Mouse (Mus musculus): Measurements from ENCODE around the gene Mylk2.

Gene Mylk2

DNA sequence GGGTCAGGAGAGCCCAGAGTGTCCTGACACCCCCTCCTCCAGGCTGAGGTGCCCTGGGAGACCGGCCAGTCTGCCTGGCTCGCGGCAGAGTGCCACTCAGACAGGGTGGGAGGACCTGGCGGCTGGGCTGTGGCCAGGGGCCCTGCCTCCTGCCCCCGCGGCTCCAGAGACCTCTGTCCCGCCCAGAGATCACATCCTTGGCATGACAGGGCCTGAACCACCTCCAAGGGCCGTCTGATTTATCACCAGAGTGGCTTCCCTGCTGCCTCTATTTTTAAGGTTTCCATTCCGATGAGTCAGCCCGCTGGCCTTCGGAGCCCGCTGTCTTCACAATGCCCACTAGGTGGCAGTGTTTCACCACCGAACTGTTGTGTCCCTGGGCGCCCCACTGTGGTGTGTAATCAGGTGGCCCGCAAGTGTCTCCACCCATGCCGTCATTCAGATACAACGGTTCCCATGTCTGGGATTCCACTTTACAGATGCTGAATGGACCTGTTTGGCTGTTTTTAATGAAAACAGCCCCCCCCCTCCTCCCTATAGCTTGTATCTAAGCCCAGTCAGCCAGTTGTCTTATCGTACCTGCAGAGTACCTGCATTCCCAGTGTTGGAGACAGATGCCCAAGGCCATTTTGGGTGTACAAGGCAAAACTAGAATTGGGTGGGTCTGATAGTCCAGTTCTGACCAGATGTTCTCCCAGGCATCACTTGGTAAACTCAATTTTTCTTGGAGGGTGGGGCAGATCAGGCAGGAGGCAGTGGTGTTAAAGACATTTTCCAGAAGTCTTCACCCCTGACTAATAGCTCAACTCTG is 3.4 kb downstream of the Mylk2 start:
- DNase-seq (ENCODE audit: low spot score in 2 of 2) = peak; percentile 53 to 81

- no peak for DNase-seq (ENCODE audit: low spot score in 2 of 2)
Measured at GRCm38 (mm10) chr2:152915453-152915852, 4.3 kb downstream of the Mylk2 start.

DNA sequence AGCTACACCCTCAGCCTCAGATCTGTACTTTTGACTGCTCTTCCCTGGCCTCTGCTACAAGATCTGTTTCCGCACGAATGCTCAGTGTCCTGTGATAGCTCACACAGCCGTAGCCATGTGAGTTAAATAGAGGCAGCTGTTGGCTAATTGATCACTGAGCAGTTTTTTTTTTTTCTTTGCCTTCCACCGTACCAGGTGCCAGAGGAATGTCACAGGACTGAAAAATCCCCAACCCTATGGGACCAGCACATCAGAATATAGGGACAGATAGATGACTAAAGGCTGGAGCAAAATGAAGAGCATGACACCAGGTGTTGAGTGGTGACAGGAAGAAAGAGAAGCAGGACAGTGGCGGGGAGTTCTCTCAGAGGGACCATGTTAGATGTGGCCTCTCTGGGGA is 5.0 kb downstream of the Mylk2 start:
- no peak for DNase-seq (ENCODE audit: low spot score in 2 of 2)

DNA sequence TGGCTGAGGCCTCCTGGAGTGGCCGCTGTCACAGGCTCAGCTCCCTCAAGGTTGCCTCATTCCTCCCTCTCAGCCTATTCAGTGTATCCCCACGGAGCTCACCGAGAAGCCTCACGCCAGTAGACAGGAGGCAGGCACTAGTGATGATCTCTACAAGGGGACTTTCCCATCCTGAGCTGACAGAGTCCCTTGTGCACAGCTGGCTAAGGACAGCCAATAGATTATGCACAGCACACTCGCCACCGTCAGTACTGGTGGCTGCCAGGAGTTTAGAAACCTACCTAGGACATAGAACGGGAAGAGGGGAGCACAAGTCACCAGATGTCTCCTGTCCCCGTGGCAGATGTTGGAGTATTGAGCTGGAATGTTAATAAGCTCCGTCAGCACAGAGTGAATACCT is 6.5 kb downstream of the Mylk2 start:
- DNase-seq (ENCODE audit: low spot score in 2 of 2) = no peak

GRCm38 (mm10) chr2:152922376-152922775 is 11.2 kb downstream of the Mylk2 start:
- DNase-seq (ENCODE audit: low spot score in 2 of 2) = no peak

- DNase-seq (ENCODE audit: low spot score in 2 of 2) = no peak
Measured at GRCm38 (mm10) chr2:152923621-152924020, 12.5 kb downstream of the Mylk2 start.

GRCm38 (mm10) chr2:152924128-152924527 is 13.0 kb downstream of the Mylk2 start:
- no peak for DNase-seq (ENCODE audit: low spot score in 2 of 2)

DNA sequence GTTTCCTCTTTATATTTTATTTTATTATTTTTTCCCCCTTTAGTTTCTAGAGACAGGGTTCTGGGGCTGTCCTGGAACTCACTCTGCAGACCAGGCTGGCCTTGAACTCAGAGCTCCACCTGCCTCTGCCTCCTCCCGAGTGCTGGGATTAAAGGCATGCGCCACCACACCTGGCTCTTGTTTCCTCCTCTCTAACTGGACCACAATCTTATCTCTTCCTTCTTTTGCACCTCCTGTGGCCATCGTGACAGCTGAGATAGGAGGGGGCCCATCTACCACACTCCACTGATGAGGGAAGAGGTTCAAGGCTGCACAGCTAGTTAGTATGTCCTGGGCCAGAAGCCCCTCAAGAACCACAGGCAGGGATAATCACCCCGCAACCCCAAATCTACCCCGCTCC is 13.4 kb downstream of the Mylk2 start:
- no peak for DNase-seq (ENCODE audit: low spot score in 2 of 2)

- no peak for DNase-seq (ENCODE audit: low spot score in 2 of 2)
Measured at GRCm38 (mm10) chr2:152925189-152925872, 14.2 kb downstream of the Mylk2 start.

DNA sequence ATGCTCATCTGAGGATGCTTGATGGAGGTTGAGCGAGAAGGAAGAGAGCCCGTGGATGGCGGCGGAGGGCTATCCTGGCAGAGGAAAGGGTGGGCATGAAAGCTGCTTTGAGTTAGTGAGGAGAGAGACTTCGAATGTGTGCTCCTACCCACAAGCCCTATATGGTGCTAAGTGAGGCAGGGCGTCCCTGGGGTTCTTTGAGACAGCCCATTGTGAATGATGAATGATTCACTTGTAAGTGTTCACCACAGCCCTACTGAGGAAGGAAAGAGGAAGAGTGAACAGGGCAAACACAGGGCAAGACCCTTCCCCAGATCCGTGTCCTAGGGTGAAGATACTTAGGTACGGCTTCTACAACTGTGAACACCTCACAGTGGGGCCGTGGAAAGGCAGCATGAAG is 15.7 kb downstream of the Mylk2 start:
- no peak for DNase-seq (ENCODE audit: low spot score in 2 of 2)

- no peak for DNase-seq (ENCODE audit: low spot score in 2 of 2)
Measured at GRCm38 (mm10) chr2:152927371-152927770, 16.2 kb downstream of the Mylk2 start.

DNA sequence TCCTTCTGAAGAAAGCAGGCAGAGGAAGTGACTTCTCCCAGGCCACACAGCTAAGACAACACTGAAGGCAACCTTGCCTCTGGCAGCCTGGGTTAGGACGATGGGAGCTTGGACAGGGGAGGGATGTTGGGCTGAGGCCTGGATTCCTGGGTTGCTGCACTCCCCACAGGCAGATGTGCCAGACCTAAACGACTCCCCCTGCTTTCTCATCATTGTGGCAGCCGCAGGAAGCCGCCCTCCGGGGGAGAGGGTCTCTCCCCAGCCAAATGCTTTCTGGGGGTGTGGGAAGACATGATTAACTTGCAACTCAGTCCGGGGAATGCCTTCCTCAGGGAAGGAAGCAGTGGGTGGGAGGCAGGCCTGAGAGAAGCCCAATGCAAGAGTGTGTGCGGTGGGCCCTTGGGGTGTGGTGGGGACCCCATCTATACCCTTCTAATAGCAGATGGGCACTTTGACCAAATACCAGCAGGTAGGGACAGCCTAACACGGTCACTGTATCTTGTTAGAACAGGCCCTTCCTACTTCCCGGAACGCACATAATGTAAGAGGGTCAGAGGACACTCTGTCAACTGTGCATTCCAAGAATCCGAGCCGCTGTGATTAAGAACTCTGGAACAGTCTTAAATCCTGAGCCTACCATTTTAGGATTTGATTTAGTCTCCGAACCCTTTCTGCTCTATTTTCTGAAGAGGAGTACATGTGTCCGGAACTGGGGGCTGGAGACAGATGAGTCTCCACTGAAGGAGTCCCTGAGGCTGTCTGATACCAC is 17.3 kb downstream of the Mylk2 start:
- no peak for DNase-seq (ENCODE audit: low spot score in 2 of 2)

DNA sequence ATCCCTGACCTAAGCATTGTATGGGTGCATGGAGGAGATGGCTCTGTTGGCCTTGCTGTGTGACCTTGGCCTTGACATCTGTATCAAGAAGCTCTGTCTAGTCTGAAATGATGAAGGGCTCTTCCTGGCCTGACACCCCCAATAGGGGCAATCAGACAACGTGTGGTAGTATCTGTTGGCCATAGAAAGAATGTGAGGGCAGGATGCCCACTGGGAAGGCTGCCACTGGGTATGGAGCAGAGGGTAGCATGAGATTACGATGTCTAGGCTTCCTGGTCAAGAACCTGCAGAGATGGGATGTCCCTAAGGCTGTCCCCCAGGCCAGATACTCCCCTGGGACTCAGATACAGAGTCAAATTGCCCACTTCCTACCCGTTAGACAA is 17.8 kb downstream of the Mylk2 start:
- DNase-seq (ENCODE audit: low spot score in 2 of 2) = no peak

GRCm38 (mm10) chr2:152930276-152930675 is 19.1 kb downstream of the Mylk2 start:
- DNase-seq (ENCODE audit: low spot score in 2 of 2) = no peak

- DNase-seq (ENCODE audit: low spot score in 2 of 2) = no peak
Measured at GRCm38 (mm10) chr2:152931456-152932160, 20.5 kb downstream of the Mylk2 start.

- DNase-seq (ENCODE audit: low spot score in 2 of 2) = no peak
Measured at GRCm38 (mm10) chr2:152933048-152933447, 21.9 kb downstream of the Mylk2 start, which contains the start of gene Foxs1. Foxs1 (minus strand) TSS chr2:152933208.

- peak in 1 of 2 experiments; percentile 40 for DNase-seq (ENCODE audit: low spot score in 2 of 2)
Measured at GRCm38 (mm10) chr2:152933614-152934013, 22.5 kb downstream of the Mylk2 start.

GRCm38 (mm10) chr2:152939846-152940245 is 28.7 kb downstream of the Mylk2 start:
- DNase-seq (ENCODE audit: low spot score in 2 of 2) = peak; percentile 16 to 51

DNA sequence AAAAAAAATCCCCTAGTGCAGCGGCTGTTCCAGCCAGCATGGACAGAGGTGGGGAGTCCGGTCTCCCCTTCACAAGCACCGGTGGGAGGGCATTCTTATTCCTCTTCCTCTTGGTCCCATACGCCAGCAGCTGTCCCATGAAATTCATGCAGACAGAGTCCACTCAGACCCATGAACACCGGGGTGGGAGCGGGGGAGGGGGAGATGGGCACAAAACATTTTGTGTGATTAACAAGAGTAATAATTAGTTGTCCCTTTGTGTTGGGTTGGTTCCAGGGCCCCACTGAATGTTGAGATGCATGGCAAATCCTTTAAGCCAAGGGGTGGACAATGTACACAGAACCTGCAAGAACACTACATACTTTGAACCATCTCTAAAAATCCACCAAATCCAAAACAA is 30.0 kb downstream of the Mylk2 start:
- DNase-seq (ENCODE audit: low spot score in 2 of 2) = no peak

DNA sequence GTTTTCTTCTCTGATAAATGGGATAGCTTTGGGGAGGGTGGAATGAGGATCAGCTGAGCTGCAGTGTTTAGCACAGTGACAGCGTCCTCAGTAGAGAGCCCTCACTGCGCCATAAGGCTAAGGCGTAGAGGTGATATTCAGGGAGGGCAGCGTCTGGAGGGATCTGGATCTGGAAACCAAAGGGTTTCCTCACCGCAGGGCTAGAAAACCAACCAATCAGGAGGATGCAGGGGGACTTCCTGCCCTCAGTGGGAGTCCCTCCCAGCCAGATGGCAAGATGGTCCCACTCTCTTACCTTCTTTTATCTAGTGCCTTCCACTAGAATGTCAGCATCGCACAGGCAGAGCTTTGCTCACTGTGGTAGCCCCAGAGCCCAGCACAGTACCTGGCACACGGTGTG is 30.6 kb downstream of the Mylk2 start:
- DNase-seq (ENCODE audit: low spot score in 2 of 2) = no peak

- DNase-seq (ENCODE audit: low spot score in 2 of 2) = no peak
Measured at GRCm38 (mm10) chr2:152942898-152943515, 31.9 kb downstream of the Mylk2 start.
